Mouse (Mus musculus): ENCODE results near the gene Tceal7. TPM values are rescaled to one million over a fixed set of nuclear protein-coding genes. Genes with fewer than 3 reads are reported as not detected.
"Not testable (repeated sequence)": the region's sequence is repeated elsewhere in the genome, so short reads cannot be mapped to it uniquely, and the experiment has no call there.

The Tceal7 gene
- polyA plus RNA-seq (2012; rRNA removed) = 0.22 and 0.33 TPM in 2 replicates

DNA sequence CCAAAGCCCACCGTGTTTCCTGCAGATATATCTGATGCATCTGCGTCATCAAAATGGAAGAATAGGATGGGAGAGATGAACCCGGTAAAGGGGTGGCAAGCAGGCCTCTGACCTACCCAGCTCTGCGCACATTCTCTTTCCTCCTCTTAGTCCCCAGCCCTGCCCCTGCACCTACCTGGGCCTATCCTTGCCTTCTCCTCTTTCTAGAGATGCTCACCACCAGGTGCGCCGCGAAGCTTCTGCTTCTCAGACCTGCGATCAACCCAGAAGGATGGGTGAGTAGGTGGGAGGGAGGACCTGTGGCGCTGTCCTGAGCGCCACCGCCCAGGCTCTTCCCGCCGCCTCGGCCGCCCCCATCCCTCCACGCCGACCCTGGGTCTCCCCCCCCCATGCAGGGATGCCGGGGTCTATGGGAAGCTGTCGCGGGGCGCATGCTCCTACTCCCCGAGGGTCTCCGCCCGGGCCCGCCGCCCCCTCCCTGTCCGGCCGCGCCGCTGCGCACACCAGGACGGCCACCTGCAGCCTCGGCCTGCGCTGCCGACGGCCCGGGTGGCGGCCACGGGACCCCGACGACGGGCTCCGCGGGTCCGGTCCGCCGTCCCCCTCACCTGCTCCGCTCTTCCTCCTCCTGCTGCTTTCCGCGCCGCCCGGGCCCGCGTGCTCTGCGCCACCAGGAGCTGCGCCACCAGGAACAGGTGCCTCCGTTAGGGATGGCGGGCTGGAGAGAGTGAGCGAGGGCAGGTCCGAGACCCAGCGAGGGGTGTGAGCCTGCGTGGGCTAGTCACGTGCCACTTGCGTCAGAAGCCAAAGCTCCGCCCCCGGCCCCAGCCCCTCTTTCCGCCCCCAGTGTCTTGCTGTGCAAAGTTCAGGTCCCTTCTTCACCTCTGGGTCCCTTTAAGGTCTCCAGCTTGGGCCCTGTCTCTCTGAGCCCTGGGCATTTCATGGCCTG lies at the start of gene Tceal7, which contains the start of gene Bex1:
Gene Tceal7, plus strand, starts transcription at position 51 of the 949 bp plus-strand sequence.
Gene Bex1, minus strand, starts transcription at position 785 of the 949 bp plus-strand sequence.
- peak within 1 kb of the TSS; percentile 73 for H3K4me3 ChIP-seq (replicated peaks; ENCODE audit: insufficient read depth, low read depth, low read length)
- 12% methylated on average over 10 of the region's 67 CpGs for WGBS
- not testable (repeated sequence) for H3K27ac ChIP-seq (ENCODE audit: insufficient read depth, low read length); H3K4me1 ChIP-seq (ENCODE audit: control insufficient read depth, insufficient read depth, low read length); H3K27me3 ChIP-seq (ENCODE audit: control insufficient read depth, insufficient read depth, low read length)
- DNase-seq = peak; percentile 12 to 38

DNA sequence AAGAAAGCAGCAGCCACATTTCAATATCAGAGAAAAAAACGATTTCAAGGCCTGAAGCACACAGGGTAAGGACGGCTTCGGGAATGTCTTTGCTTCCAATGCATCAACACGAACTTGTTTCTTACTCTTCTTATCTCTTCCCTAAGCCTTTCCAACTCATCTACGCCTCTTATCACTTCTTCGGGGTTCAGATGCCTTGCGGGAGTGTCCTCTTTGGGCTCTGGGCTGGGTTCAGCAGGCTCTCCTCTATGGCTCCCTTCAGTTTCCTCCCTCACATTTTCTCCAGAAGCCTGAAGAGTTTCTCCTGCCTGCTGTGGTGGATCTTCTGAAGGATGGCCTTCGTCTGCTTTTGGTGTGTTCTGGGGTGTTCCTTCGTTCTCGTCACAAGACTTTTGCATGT lies 44.0 kb upstream of the Tceal7 start:
- no peak for TF ChIP-seq POLR2A (IDR thresholded peaks at IDR 0.05; ENCODE audit: borderline replicate concordance, insufficient read depth, low read length)
- TF ChIP-seq CTCF (IDR thresholded peaks at IDR 0.05; ENCODE audit: borderline replicate concordance, insufficient read depth, low read depth, low read length) = no peak
- Histone ChIP-seq H3K4me3 (replicated peaks; ENCODE audit: insufficient read depth, low read depth, low read length) (no peak overlapping the region), H3K4me1 (ENCODE audit: control insufficient read depth, insufficient read depth, low read length) (no peaks in the 10 kb centered on the region), H3K27ac (ENCODE audit: insufficient read depth, low read length) (no peak overlapping the region), H3K27me3 (ENCODE audit: control insufficient read depth, insufficient read depth, low read length) (no peaks in the 10 kb centered on the region)
- DNase-seq = no peak
- 43% methylated on average over 10 of the region's 10 CpGs for WGBS

DNA sequence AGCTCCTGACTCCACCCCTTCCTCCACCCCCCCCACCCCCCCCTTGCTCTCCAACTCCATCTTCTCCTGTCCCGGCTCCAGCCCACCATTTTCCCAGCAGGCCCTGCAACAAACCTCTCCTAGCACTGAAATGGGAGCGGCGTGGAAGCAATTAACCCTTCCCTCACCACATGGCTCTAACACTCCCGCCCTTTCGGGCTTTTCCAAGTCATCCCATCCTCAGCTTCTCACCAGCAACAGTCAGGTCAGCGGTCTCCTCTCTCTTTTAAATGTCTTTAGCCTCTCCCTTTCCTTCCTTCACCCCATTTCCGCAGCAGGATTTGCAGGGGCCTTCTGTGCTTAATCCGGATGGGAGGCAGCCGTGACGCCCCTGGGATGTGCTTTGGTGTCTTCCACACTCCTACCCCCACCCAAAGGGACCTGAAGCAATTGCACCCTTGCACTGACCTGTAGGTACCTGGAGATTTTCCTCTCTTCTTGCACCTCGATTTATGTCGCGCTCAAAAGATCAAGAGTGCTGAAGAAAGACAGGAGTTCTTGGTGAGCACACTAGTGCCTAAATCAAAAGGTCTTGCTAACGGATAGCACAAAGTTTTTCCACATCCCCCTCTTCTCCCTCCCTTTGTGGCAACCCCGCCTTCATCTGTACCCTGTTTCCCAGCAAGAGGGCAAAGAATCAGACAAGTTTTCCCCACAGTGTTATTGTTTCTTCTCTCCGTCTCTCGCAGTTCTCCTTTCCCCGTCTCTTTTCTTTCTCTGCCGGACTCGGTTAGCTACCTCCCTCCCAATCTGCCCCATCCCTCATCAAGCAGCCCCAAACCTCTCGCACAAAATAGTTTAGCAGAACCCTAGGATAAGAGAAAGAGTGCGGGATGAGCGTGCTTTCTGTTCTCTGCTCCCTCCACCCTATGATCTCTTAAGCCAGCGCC lies 43.1 kb upstream of the Tceal7 start:
- no peaks in the 10 kb centered on the region for H3K27me3 ChIP-seq (ENCODE audit: control insufficient read depth, insufficient read depth, low read length)
- peak; percentile 49 to 66 for DNase-seq
- 6% methylated on average over 24 of the region's 24 CpGs for WGBS
- H3K4me1 ChIP-seq (ENCODE audit: control insufficient read depth, insufficient read depth, low read length) = no peaks in the 10 kb centered on the region
- TF ChIP-seq CTCF (IDR thresholded peaks at IDR 0.05; ENCODE audit: borderline replicate concordance, insufficient read depth, low read depth, low read length) = no peak
- no peak for TF ChIP-seq POLR2A (IDR thresholded peaks at IDR 0.05; ENCODE audit: borderline replicate concordance, insufficient read depth, low read length)
- peak overlapping the region; percentile 84 for H3K4me3 ChIP-seq (replicated peaks; ENCODE audit: insufficient read depth, low read depth, low read length)
- peak overlapping the region; percentile 94 for H3K27ac ChIP-seq (ENCODE audit: insufficient read depth, low read length)

DNA sequence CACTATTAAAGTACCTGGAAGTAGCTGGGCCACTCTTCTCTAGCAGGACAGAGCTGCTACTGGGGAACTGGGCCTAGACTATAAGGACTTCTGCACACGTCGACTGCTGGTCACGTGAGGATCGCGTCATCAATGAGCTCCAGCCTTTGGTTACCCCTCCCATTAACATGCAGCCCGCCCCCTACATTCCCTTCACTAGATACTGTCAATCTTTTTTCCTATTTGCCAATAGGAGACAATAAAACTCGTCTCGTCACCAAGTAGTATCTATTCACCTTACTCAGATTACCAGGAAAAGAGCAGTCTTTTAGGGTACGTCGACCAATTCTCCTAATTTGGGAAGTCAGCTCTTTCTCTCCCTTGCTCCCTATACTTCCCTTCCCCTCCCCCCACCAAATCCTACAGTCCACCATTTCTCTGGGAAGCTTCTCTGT lies 42.4 kb upstream of the Tceal7 start, which contains the start of gene Tceal8:
Gene Tceal8, minus strand, starts transcription at position 225 of the 434 bp plus-strand sequence.
- Histone ChIP-seq H3K4me3 (replicated peaks; ENCODE audit: insufficient read depth, low read depth, low read length) (peak within 1 kb of the TSS; percentile 84), H3K4me1 (ENCODE audit: control insufficient read depth, insufficient read depth, low read length) (no peaks in the 10 kb centered on the region), H3K27me3 (ENCODE audit: control insufficient read depth, insufficient read depth, low read length) (no peaks in the 10 kb centered on the region), H3K27ac (ENCODE audit: insufficient read depth, low read length) (peak within 1 kb of the TSS; percentile 94)
- peak; percentile 75 to 86 for DNase-seq
- WGBS = 7% methylated on average over 10 of the region's 10 CpGs
- TF ChIP-seq CTCF (IDR thresholded peaks at IDR 0.05; ENCODE audit: borderline replicate concordance, insufficient read depth, low read depth, low read length) (no peak), POLR2A (IDR thresholded peaks at IDR 0.05; ENCODE audit: borderline replicate concordance, insufficient read depth, low read length) (peak; percentile 67; the same call in 1 of the 2 replicates)

DNA sequence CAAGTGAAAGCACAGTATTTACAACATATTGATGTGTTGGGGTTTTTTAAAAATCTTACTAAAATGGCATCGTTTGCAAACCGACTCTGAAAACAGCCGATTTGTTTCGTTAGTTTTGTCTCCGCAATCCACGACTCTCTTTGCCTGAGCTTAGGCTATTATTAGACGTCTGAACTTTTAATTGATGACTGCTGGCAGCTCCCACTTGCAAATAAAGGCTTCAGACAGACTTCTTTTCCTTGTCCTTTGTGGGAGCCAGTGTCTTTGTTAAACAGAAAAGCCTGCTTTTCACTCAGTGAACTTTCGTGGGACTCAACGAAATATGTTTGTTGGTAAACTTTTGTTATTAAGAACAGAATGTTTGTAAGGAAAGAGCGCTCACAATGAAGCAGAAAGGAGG lies 41.8 kb upstream of the Tceal7 start:
- 7% methylated on average over 10 of the region's 10 CpGs for WGBS
- Histone ChIP-seq H3K27ac (ENCODE audit: insufficient read depth, low read length) (no peak overlapping the region), H3K27me3 (ENCODE audit: control insufficient read depth, insufficient read depth, low read length) (no peaks in the 10 kb centered on the region), H3K4me1 (ENCODE audit: control insufficient read depth, insufficient read depth, low read length) (no peaks in the 10 kb centered on the region), H3K4me3 (replicated peaks; ENCODE audit: insufficient read depth, low read depth, low read length) (peak overlapping the region; percentile 84)
- peak in 1 of 2 experiments; percentile 2 for DNase-seq
- TF ChIP-seq POLR2A (IDR thresholded peaks at IDR 0.05; ENCODE audit: borderline replicate concordance, insufficient read depth, low read length) (no peak), CTCF (IDR thresholded peaks at IDR 0.05; ENCODE audit: borderline replicate concordance, insufficient read depth, low read depth, low read length) (no peak)

DNA sequence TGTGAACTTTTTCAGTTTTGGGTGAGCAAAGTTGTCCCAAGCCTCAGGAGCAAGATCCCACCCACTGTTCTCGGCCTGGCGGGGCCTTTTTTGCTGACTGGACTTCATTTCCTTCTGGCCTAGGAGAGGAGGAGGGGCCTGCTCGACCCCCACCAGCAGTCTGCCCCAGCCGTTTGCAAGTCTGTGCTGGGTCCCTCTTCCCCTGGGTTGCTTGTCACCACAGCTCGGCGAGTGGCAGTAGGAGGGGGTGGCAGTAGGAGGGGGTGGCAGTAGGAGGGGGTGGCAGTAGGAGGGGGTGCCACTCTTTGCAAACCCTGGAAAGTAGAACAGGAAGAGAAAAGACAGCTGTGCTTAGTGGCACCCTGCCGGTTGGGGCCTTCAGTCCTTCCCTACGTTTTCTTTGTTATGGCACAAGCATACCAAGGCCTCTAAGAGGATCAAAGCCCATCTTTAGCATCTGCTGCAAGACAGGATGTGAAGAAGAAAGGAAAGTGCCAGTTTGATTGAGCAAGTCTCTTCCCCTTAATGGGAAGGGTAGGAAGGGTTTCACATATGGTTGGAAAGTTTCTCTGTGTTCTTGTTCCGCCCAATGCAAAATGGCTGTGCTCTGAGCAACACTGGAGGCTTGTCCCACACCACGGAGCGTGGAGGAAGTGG lies 33.6 kb upstream of the Tceal7 start:
- TF ChIP-seq CTCF (IDR thresholded peaks at IDR 0.05; ENCODE audit: borderline replicate concordance, insufficient read depth, low read depth, low read length) (no peak), POLR2A (IDR thresholded peaks at IDR 0.05; ENCODE audit: borderline replicate concordance, insufficient read depth, low read length) (no peak)
- DNase-seq = no peak
- WGBS = 27% methylated on average over 11 of the region's 11 CpGs
- H3K27me3 ChIP-seq (ENCODE audit: control insufficient read depth, insufficient read depth, low read length) = no peaks in the 10 kb centered on the region
- no peaks in the 10 kb centered on the region for H3K4me1 ChIP-seq (ENCODE audit: control insufficient read depth, insufficient read depth, low read length)
- H3K27ac ChIP-seq (ENCODE audit: insufficient read depth, low read length) = no peak overlapping the region
- no peak overlapping the region for H3K4me3 ChIP-seq (replicated peaks; ENCODE audit: insufficient read depth, low read depth, low read length)

DNA sequence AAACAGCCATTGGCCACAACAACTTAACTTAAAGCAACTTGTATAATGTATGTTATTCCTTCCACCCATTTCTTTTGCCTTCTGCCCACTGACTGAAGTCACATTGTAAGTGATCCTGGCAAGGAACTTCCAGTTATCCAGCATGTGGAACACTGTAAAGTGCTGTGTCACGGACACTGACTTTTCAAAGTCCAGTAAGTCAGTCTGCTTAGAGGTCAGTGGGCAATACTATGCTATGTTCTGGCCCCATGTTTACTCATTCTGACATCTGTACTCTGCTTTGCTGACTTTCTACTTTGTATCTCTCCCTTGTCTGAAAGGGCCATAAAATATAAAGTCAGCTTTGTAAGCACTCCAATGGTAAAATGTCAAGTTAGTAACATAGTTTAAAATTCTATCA lies 31.5 kb upstream of the Tceal7 start:
- no peak overlapping the region for H3K27ac ChIP-seq (ENCODE audit: insufficient read depth, low read length)
- DNase-seq = no peak
- no peaks in the 10 kb centered on the region for H3K4me1 ChIP-seq (ENCODE audit: control insufficient read depth, insufficient read depth, low read length)
- WGBS = 89% methylated on average over 1 of the region's 1 CpGs
- no peak for TF ChIP-seq CTCF (IDR thresholded peaks at IDR 0.05; ENCODE audit: borderline replicate concordance, insufficient read depth, low read depth, low read length)
- TF ChIP-seq POLR2A (IDR thresholded peaks at IDR 0.05; ENCODE audit: borderline replicate concordance, insufficient read depth, low read length) = no peak
- no peaks in the 10 kb centered on the region for H3K27me3 ChIP-seq (ENCODE audit: control insufficient read depth, insufficient read depth, low read length)
- no peak overlapping the region for H3K4me3 ChIP-seq (replicated peaks; ENCODE audit: insufficient read depth, low read depth, low read length)

All from cerebellum, adult 2 months (tissue).